Mouse (Mus musculus): ENCODE measurements around the gene Fancg.
A peak's percentile ranks its signal among the peaks of the same experiment; 100 is the strongest.

The Fancg gene

GRCm38 (mm10) chr4:43010161-43011038, at the start of gene Fancg:
Gene Fancg (minus strand): TSS chr4:43010506.
- peak; percentile 86 for DNase-seq

GRCm38 (mm10) chr4:43059697-43060096, 49.4 kb upstream of the Fancg start:
- DNase-seq = no peak

GRCm38 (mm10) chr4:43058753-43059654, 48.7 kb upstream of the Fancg start, which contains the start of gene Unc13b:
Gene Unc13b (plus strand): TSS chr4:43058953.
- peak; percentile 93 to 94 for DNase-seq

- DNase-seq = no peak
Observed at GRCm38 (mm10) chr4:43058392-43058752, 48.1 kb upstream of the Fancg start.

GRCm38 (mm10) chr4:43057654-43058053, 47.3 kb upstream of the Fancg start:
- DNase-seq = no peak

- DNase-seq = peak in 1 of 2 experiments; percentile 28
Observed at GRCm38 (mm10) chr4:43052627-43053026, 42.3 kb upstream of the Fancg start.

- peak; percentile 57 to 82 for DNase-seq
Observed at GRCm38 (mm10) chr4:43047231-43047630, 36.9 kb upstream of the Fancg start.

GRCm38 (mm10) chr4:43046607-43047006, 36.3 kb upstream of the Fancg start:
- DNase-seq = no peak

- peak; percentile 99 for DNase-seq
Observed at GRCm38 (mm10) chr4:43045659-43046302, 35.5 kb upstream of the Fancg start, which contains the start of gene Fam214b. Gene Fam214b (minus strand): TSS chr4:43046220.

- no peak for DNase-seq
Observed at GRCm38 (mm10) chr4:43045285-43045658, 35.0 kb upstream of the Fancg start.

GRCm38 (mm10) chr4:43044673-43045072, 34.4 kb upstream of the Fancg start:
- DNase-seq = peak; percentile 72 to 76

- DNase-seq = peak; percentile 84 to 90
Observed at GRCm38 (mm10) chr4:43043644-43044357, 33.5 kb upstream of the Fancg start.

GRCm38 (mm10) chr4:43040881-43041547, 30.7 kb upstream of the Fancg start:
- DNase-seq = no peak

GRCm38 (mm10) chr4:43040114-43040572, 29.8 kb upstream of the Fancg start:
- DNase-seq = peak; percentile 97 to 99

GRCm38 (mm10) chr4:43039609-43040008, 29.3 kb upstream of the Fancg start:
- no peak for DNase-seq

GRCm38 (mm10) chr4:43038567-43039495, 28.5 kb upstream of the Fancg start:
- DNase-seq = peak; percentile 55 to 78

GRCm38 (mm10) chr4:43037860-43038566, 27.7 kb upstream of the Fancg start:
- DNase-seq = no peak

GRCm38 (mm10) chr4:43036356-43036755, 26.1 kb upstream of the Fancg start:
- DNase-seq = no peak

- no peak for DNase-seq
Observed at GRCm38 (mm10) chr4:43035851-43036250, 25.5 kb upstream of the Fancg start.

GRCm38 (mm10) chr4:43033481-43033880, 23.2 kb upstream of the Fancg start:
- no peak for DNase-seq
